Mouse (Mus musculus) testis, adult 2 months (tissue): Measurements from ENCODE around the gene Tas2r118. TPM values are rescaled to one million over a fixed set of nuclear protein-coding genes. Genes with fewer than 3 reads are reported as not detected.

Experiments
- H3K27ac ChIP-seq: fragments of 200-500 bp; 2 replicates; pipeline ENCODE4 v1.5.1; 2012; ENCODE audit warnings: low read depth, low read length; ENCODE audit not compliant: control insufficient read depth, insufficient read depth
- H3K27me3 ChIP-seq: fragments of 200-500 bp; 2 replicates; pipeline ENCODE4 v1.6.1; 2012; ENCODE audit warnings: mild to moderate bottlenecking, low read length, moderate library complexity; ENCODE audit not compliant: control insufficient read depth, insufficient read depth
- H3K36me3 ChIP-seq: fragments of 200-500 bp; 2 replicates; pipeline ENCODE4 v1.6.1; 2012; ENCODE audit warnings: mild to moderate bottlenecking, low read length; ENCODE audit not compliant: control insufficient read depth, insufficient read depth
- H3K4me1 ChIP-seq: fragments of 200-500 bp; 2 replicates; pipeline ENCODE4 v1.6.1; 2012; ENCODE audit warnings: low read length; ENCODE audit not compliant: control insufficient read depth, insufficient read depth
- H3K4me3 ChIP-seq: fragments of 200-500 bp; 2 replicates; pipeline ENCODE4 v1.5.1; 2012; ENCODE audit warnings: low read depth, mild to moderate bottlenecking, low read length, moderate library complexity, mixed read lengths; ENCODE audit not compliant: control insufficient read depth
- CTCF ChIP-seq: fragments of 200-500 bp; IDR thresholded peaks from 2 replicates; pipeline ENCODE4 v1.5.1; 2012; ENCODE audit warnings: low read depth, mild to moderate bottlenecking, inconsistent platforms, low read length, moderate library complexity; ENCODE audit not compliant: control insufficient read depth, insufficient read depth, insufficient replicate concordance
- POLR2A ChIP-seq: fragments of 200-500 bp; IDR thresholded peaks from 2 replicates; pipeline ENCODE4 v1.6.1; 2012; ENCODE audit warnings: low read depth, mild to moderate bottlenecking, inconsistent platforms, low read length, moderate library complexity; ENCODE audit not compliant: control insufficient read depth
- polyA plus RNA-seq: library from polyadenylated mRNA; depleted of rRNA; stranded (reverse); fragments of >200 nt; gene quantifications from 2 replicates; pipeline ENCODE4 v1.2.3, GENCODE M21; 2012; rRNA removed

The Tas2r118 gene
- polyA plus RNA-seq, 1 experiment = not detected

GRCm38 (mm10) chr6:23940776-23941175 is 29.1 kb downstream of the Tas2r118 start:
- no peaks in the 10 kb centered on the region for H3K27me3 ChIP-seq
- no peak overlapping the region for H3K4me3 ChIP-seq
- no peak for TF ChIP-seq CTCF
- no peak for TF ChIP-seq POLR2A
- H3K4me1 ChIP-seq = no peaks in the 10 kb centered on the region
- no peak overlapping the region for H3K27ac ChIP-seq
- H3K36me3 ChIP-seq = no peaks in the 10 kb centered on the region

- Histone ChIP-seq H3K4me1 (no peaks in the 10 kb centered on the region), H3K27ac (no peak overlapping the region), H3K36me3 (no peaks in the 10 kb centered on the region), H3K27me3 (no peaks in the 10 kb centered on the region), H3K4me3 (no peak overlapping the region)
- no peak for TF ChIP-seq POLR2A
- no peak for TF ChIP-seq CTCF
Measured at GRCm38 (mm10) chr6:23938575-23939488, 31.0 kb downstream of the Tas2r118 start.

DNA sequence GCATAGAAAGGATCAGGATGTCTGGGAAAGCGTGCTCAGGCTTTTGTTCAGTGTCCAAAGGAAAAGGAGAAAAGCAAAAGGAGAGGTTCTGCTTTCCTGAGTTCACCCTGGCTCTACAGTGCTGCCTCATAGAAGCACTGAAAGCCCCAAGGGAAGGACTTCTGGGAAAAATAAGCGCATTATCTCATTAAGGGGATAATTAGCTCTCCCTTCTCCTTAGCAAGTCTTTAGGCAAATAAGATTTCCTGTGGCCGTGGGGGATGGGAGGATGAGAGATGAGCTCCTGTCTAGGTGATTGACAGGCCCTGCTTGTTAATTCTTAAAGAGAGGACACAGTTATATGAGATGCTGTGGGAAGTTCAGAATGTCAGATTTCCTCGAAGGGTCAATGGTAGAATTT is 33.4 kb downstream of the Tas2r118 start:
- Histone ChIP-seq H3K27ac (no peak overlapping the region), H3K27me3 (no peaks in the 10 kb centered on the region)
- TF ChIP-seq POLR2A = no peak
- TF ChIP-seq CTCF = no peak

DNA sequence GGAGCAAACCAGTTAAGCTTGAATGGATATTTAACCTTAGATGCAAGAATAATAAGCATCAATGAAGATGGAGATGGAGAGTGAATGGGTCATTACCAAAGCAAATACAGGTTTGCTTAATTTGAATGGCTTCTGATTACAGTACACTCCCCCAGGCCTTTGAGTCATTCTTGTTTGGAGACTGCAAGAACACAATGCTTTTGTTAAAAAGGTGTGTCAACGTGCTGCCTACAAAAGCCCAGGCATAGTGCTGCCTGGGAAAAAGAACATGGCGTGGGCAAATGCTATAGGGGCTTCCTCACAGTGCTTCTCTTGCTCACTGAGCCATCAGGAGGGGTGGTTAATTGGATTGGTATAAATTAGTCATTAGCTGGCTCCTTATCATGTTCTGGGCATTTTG is 46.1 kb downstream of the Tas2r118 start:
- no peak overlapping the region for H3K4me3 ChIP-seq
- no peak overlapping the region for H3K27ac ChIP-seq
- no peaks in the 10 kb centered on the region for H3K36me3 ChIP-seq
- no peaks in the 10 kb centered on the region for H3K4me1 ChIP-seq
- TF ChIP-seq CTCF = no peak
- no peak for TF ChIP-seq POLR2A
- H3K27me3 ChIP-seq = no peaks in the 10 kb centered on the region

More for the DNA sequence above, 33.4 kb downstream of the Tas2r118 start:
- Histone ChIP-seq H3K4me1 (no peaks in the 10 kb centered on the region), H3K36me3 (no peaks in the 10 kb centered on the region), H3K4me3 (no peak overlapping the region)

Other genes starting within 250 kb of the Tas2r118 start
- 0.77 and 0.87 TPM in 2 replicates for gene Cadps2, start 130.6 kb downstream of the Tas2r118 start, polyA plus RNA-seq
- not detected in 2 replicates for gene Slc13a1, start 198.0 kb upstream of the Tas2r118 start, polyA plus RNA-seq